Mouse (Mus musculus) adipocyte (in vitro differentiated cells): ENCODE results near the gene Gm49396.
A peak's percentile ranks its signal among the peaks of the same experiment; 100 is the strongest.

ENCODE experiments used
- DNase-seq: peaks from one replicate; pipeline ENCODE4 v3.0.0-alpha.2; 2016; ENCODE audit warnings: low spot score

The Gm49396 gene

GRCm38 (mm10) chr7:30552102-30553020 is 10.8 kb upstream of the Gm49396 start, which contains the start of the genes Hspb6 and Proser3:
TSS of gene Hspb6 (plus strand) at chr7:30552178.
TSS of gene Proser3 (minus strand) at chr7:30552299.
- peak; percentile 99 for DNase-seq

DNA sequence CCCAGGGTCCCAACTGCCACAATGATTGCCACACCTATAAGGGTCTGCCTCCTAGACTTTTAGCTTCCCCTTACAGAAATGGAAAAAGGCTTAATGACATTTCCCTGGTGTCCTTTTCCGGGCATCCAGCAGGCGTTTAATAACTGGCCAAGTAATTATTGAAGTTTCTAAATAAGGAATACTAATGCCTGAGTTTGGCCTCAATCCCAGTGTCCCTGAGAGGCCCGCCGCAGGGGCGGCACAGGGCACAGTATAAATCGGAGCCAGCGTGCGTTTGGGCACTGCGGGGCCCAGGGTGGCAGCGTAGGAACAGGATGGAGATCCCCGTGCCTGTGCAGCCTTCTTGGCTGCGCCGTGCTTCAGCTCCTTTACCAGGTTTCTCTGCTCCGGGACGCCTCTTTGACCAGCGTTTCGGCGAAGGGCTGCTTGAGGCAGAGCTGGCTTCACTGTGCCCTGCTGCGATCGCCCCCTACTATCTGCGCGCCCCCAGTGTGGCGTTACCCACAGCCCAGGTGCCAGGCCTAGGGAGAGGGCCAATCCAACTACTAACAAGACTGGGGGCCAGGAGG is 10.0 kb upstream of the Gm49396 start:
- peak; percentile 68 for DNase-seq

GRCm38 (mm10) chr7:30553810-30554584 is 9.1 kb upstream of the Gm49396 start:
- no peak for DNase-seq

DNA sequence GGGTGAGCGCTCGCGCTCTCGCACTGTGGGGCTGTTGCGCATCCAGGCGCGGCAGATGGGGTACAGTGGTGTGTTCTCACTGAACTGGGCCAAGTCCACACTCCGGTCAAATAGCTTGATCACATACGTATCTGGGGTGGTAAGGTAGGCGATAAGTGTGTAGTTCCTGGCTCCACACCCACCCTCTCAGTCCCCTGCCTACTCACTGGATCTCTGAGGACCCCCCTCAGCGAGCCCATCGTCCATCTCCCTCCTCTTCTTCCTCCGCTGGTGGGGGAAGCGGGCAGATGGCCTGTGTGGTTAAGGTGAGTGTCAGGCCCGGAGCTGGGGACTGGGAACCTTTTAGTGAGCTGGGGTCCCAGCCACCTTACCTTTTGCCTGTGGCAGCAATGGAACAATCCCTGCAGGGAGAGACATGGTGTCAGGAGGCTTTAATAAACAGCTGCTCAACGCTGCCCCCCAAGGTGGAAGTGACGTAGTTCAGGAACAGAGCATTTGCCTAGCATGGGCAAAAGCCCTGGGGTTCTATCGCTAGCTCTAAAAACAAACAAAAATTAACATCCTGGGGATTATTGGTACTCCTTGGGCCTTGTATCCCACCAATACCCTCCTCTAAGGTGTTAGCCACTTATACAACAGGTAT is 6.1 kb upstream of the Gm49396 start:
- peak; percentile 42 for DNase-seq

DNA sequence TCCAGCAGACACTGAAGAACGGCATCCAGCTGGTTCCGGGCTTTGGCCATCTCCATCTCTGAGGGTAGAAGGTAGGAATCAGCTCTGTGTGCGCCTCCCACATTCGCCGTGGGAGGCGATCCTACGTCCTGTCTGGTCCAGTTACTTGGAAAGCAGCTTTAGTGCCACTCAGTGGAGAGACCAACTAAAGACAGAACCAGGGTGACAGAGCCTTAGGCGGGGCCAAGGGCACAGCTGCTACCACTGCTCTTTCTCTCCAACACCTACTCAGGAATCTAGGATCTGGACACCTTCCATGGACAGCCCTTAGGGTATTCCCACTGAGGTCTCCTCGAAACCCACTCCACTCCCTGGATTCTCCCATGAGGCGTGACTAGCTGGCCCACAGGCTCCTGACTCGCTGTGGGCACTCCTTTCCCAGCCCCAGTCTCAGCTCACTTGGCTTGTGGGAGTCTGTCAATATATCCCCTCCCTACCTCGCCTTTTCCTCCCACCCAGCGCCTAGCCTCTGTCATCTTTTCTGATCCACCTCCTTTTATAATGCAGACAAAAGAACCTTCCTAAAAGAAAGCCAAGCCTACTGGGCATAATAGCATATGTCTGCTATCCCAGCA is 5.1 kb upstream of the Gm49396 start:
- no peak for DNase-seq

DNA sequence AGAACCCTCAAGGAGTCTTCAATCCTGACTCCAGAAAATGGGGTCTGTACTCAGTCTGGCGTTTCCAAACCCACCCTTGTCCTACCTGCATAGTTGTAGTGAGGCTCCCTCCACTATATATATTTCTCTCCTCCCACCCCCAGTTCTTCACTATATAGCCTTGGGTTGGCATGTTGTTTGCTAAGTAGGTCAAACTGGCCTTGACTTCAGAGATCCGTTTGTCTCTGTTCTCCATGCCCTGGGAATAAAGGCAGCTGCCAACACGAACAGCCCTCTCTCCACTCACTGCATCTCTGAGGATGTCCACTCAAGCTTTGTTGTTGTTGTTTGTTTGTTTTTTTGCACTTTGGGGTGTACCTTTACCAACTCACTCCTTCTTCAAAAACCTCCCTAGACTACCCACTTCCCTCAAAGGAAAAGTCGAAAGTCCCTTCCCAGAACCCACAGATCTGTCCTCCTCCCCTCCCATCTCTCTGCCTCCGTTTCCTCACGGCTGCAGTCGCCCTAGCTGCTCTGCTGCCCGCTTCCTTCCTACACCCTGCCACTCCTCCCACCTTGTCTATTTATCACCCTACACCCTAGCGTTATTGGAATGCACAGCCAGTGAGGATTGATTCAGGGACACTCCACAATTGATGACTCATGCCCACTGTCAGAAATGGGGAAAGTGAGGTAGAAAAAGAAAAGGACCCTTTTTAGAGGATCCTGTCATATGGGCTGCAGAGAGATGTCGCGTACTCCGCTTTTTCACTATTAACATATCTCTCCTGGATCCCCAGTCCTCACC is 4.3 kb upstream of the Gm49396 start:
- no peak for DNase-seq

GRCm38 (mm10) chr7:30559443-30559954 is 3.6 kb upstream of the Gm49396 start, which contains the start of gene Lin37:
TSS of gene Lin37 (minus strand) at chr7:30559838.
- DNase-seq, result peak; percentile 98

DNA sequence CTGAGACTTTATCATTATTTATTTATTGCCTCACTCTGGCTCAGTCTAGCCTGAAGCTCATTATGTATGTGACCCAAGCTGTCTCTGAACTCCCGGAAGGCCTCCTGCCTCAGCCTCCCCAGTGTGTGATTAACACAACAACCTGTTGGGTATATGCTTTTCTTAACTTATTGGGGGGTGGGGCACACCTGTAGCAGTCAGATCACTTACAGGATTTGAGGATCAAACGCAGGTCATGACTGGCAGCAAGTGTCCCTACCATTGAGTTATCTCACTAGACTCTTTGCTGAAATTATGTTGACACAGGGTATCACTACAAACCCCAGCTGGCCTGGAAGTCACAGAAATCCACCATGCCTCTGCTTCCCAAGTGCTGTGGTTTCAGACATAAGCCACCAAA is 2.8 kb upstream of the Gm49396 start:
- DNase-seq, result no peak

DNA sequence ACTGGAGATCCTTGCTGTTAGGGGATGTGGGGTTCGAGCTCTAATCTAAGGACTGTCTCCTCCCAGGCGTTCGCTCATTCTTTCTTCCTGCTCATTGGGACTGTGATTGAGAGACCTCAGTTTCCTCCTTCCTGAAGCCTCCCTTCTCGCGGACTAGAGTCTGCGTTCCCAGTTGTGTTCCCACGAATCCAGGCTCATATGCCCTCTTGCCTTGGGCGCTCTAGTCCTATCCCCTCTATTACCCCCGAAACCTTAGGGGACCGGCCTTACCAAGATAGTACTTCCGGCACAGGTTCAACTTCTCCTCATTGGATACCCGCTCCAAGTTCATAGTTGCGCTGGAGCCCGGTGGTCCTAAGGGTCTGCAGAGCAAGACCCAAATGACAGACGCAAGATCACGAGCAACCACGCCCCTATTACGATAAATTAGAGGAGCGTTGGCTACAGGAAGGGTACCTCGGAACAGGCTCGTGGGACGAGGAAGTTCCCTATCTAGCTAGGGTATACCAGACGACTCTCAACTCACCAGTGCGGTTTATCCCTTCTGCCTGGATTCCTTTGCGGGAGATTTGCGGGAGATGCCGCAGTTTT is 523 bp upstream of the Gm49396 start:
- peak; percentile 30 for DNase-seq

DNA sequence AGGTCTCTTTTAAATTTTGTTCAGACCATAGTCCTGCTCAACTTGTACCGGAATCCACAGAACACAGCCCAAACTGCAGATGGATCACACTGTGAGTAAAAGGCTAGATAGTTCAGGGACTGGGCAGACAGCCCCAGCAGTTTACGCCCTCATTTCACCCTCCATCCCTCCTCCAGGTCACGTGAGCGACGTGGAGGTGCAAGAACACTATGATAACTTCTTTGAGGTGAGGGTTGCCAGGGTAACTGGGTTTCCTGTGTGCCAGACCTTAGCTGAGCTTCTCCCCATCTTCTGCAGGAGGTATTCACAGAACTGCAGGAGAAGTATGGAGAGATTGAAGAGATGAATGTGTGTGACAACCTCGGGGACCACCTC is 749 bp downstream of the Gm49396 start:
- no peak for DNase-seq

- DNase-seq, result no peak
These were observed 1.9 kb downstream of the Gm49396 start, which contains the start of gene Igflr1 for GRCm38 (mm10) chr7:30564970-30565571. TSS of gene Igflr1 (plus strand) at chr7:30565427.

DNA sequence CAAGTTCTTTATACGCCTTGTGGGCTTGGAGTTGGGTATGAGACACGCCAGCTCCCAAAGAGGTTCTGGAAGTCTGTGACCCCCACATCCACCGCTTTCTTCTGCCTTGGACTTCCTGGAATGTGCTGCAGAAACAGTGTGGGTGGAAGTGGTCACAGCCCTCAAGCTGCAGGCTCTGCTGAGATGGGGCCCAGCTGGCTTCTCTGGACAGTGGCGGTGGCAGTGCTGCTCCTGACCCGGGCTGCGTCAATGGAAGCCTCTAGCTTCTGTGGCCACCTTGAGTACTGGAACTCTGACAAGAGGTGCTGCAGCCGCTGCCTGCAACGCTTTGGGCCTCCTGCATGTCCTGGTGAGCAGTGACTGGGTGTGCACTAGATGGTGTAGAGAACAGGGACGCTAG is 2.9 kb downstream of the Gm49396 start:
- no peak for DNase-seq

DNA sequence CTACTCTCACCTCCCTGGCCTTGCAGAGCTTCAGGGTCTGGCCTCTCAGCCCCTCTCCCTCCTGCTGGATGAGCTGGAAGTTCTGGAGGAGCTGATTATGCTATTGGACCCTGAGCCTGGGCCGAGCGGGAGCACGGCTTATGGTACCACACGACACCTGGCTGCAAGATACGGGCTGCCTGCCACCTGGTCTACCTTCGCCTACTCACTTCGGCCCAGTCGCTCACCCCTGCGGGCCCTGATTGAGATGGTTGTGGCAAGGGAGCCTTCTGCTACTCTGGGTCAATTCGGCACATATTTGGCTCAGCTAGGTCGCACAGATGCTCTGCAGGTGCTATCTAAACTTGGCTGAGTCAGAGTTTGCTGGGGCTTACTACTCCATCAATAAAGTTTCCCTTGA is 4.4 kb downstream of the Gm49396 start:
- no peak for DNase-seq

DNA sequence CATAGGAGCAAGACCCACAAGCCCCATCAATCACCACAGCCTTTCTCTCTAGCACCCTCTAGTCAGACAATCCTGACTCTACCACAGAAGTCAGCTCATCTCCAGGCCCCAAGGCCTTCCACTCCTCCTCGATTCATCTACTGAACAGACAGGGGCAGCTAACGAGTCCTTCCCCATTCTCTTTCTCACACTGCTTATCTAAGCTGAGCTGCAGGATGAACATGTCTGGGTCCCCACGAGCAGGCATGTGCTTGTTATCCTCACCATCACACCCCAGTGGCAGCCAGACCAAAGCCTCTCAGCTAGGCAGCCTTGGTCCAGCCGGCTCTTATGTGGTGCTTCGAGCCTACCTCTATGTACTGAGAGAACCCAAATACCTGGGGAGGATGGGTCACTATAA is 9.2 kb downstream of the Gm49396 start:
- DNase-seq, result no peak

DNA sequence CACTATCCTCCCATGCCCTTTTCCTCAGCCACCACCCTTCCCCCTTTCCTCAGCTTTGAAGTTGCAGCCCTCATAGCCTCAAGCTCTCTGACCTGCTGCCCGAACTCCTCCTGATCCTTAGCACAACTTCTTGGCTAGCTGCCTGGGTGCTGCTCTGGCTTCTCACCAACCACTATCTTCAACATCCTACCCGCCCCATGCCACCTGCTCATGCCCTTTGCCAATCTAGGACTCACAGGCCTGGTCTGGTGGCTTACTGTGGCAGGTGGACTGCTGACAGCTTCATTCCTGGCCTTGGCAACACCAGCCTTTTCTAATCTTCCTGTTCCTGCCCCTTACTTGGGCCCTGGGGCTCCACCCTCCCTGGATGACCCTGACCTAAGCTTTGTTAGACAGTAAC is 9.8 kb downstream of the Gm49396 start:
- DNase-seq, result peak; percentile 67

- no peak for DNase-seq
These were observed 16.8 kb downstream of the Gm49396 start for GRCm38 (mm10) chr7:30579950-30580349.

GRCm38 (mm10) chr7:30581547-30581946 is 18.4 kb downstream of the Gm49396 start:
- DNase-seq, result no peak

DNA sequence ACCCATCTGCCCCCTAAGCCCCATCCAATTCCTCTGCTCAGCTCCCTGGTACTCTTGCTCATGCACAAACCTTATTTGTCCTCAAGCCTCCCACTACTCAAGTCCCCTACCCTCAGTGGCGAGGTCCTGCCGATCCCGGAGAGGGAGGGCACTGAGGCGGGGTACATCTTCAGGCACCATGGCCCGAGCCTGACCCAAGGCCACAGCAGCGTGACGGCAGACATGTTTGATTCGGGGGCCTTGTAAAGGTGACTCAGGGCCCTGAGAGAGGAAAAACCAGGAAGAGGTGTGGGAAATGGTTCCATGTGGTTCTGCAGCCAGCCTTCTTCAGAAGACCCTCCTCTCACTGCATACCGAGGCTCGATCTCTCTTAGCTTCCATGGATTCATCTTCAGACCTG is 21.2 kb downstream of the Gm49396 start:
- DNase-seq, result no peak

- DNase-seq, result no peak
These were observed 22.0 kb downstream of the Gm49396 start for GRCm38 (mm10) chr7:30585170-30585569.
